Mouse (Mus musculus) retina, postnatal 1 day (tissue): Measurements from ENCODE around the gene Rab3gap1.

ENCODE experiments used
- DNase-seq: peaks from one replicate; pipeline ENCODE4 v3.0.0-alpha.2; 2012

Rab3gap1 gene

GRCm38 (mm10) chr1:127983274-127983993 lies 114.9 kb downstream of the Rab3gap1 start:
- DNase-seq: no peak

GRCm38 (mm10) chr1:127985391-127985790 lies 116.8 kb downstream of the Rab3gap1 start:
- peak; percentile 48 for DNase-seq

GRCm38 (mm10) chr1:127988246-127988645 lies 119.7 kb downstream of the Rab3gap1 start:
- DNase-seq: no peak

- no peak for DNase-seq
Measured at GRCm38 (mm10) chr1:127989387-127989786, 120.8 kb downstream of the Rab3gap1 start.

- peak; percentile 51 for DNase-seq
Measured at GRCm38 (mm10) chr1:127989876-127990731, 121.5 kb downstream of the Rab3gap1 start.
